Mouse (Mus musculus): ENCODE results near the gene Kap. TPM values are rescaled to one million over a fixed set of nuclear protein-coding genes. Genes with fewer than 3 reads are reported as not detected.

Gene Kap
- not detected in 2 replicates for polyA plus RNA-seq (2012; rRNA removed)

DNA sequence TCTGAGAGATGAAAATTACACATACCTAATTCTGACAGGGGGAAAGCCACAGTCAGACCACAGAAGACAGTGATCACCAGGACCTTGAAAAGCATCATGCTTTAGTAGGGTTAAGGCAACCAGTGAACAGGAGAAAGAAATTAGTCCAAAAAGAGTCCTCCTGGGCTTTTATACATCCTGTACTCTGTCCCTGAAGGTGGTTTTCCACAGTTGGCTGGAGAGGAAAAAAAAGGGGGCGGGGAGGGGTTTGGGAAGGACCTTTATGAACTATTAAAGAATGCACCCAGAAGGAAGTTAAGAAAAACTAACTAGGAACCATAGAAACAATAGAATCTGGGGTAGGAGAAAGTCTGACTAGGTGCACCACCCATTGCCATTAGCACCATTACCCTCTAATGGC, at the start of gene Kap:
TSS of gene Kap (minus strand) at position 237 of the 400 bp plus-strand sequence.

Other genes with a start within 250 kb of the Kap start
- 53.4 and 67.1 TPM in 2 replicates for gene Etv6, start 181.9 kb upstream of the Kap start, polyA plus RNA-seq (2012; rRNA removed)

All from ovary, adult 2 months (tissue).